In the genomic region with DNA sequence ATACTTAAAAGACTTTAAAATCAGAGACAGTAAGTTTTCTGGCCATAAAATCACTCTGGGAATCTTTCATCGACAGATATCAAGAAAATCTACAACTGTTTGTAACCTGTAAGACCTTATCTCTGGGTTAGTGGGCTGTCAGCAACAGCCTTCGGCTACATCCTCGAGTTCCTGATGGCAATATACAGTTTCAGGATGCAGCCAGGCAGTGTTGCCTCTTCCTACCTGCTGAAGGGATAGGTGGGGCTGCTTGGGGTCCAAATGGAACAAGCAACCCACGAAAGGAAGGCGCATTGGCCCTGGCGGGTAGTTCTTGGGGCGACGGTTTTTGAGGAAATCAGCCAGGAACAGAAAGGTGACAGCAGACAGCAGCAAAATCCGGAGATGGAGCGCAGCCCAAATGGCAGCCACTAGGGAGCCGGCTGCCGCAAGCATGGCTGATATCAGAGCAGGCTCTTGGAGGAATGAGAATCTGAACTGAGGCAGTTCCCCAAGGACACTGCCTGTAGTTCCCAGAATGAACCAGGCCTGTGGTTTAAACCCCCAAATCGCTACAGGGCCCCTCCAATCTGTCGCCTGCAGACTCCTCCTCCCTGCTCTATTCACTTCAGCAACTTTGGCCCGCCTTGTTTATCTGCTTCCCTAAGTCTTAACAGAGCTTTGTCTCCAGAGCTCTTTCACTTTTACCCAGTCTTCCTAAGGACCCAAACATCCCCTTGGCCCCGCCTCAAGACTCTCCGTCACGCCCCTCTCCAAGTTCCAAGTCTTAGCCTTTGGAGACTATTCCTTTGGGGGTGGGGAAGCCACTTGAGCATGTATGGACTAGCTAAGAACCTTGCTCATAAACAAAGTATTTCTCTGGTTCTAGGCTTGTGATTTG, we compare ENCODE assay signal across 8 mouse cellular contexts. TPM values are rescaled to one million over a fixed set of nuclear protein-coding genes. Genes with fewer than 3 reads are reported as not detected.
DNase-seq lines count a peak whose midpoint lies in the region; ATAC-seq and TF ChIP-seq lines count a peak whose summit lies in the region.

A gene (minus strand): TSS at position 668 of the 880 bp plus-strand sequence.

- no peaks in the 10 kb centered on the region for H3K36me3 ChIP-seq in liver, adult 2 months (ENCODE audit: control insufficient read depth, insufficient read depth, low read length)
- H3K36me3 ChIP-seq in midbrain, embryonic 16.5 days (ENCODE audit: control insufficient read depth, insufficient read depth, low read length), result no peaks in the 10 kb centered on the region

- H3K27ac ChIP-seq in embryonic fibroblast, embryonic 13.5 days (ENCODE audit: insufficient read depth, low read length), result peak within 1 kb of the TSS; percentile 28; the same call in 1 of the 2 replicates
- H3K27ac ChIP-seq in liver, adult 2 months (replicated peaks; ENCODE audit: insufficient read depth, low read depth, low read length), result peak within 1 kb of the TSS; percentile 64
- peak within 1 kb of the TSS; percentile 66 for H3K27ac ChIP-seq in midbrain, embryonic 16.5 days (ENCODE audit: low read length)

- peak; percentile 25; the same call in 1 of the 2 replicates for TF ChIP-seq POLR2A in embryonic fibroblast, embryonic 13.5 days (IDR thresholded peaks at IDR 0.05; ENCODE audit: low read depth, low read length)
- TF ChIP-seq POLR2A in liver, adult 2 months (IDR thresholded peaks at IDR 0.05; ENCODE audit: extremely low read depth, insufficient read depth, low read length), result no peak

- H3K4me3 ChIP-seq in embryonic fibroblast, embryonic 13.5 days (ENCODE audit: insufficient read depth, low read length), result peak within 1 kb of the TSS; percentile 29
- H3K4me3 ChIP-seq in liver, adult 2 months (ENCODE audit: insufficient read depth, low read depth, low read length), result peak within 1 kb of the TSS; percentile 50
- peak within 1 kb of the TSS; percentile 45 for H3K4me3 ChIP-seq in midbrain, embryonic 16.5 days (ENCODE audit: low read depth, low read length)

- no peaks in the 10 kb centered on the region for H3K9me3 ChIP-seq in midbrain, embryonic 16.5 days (replicated peaks; ENCODE audit: control insufficient read depth, low read length, poor library complexity, severe bottlenecking)

- peak within 1 kb of the TSS; percentile 79 for H3K4me2 ChIP-seq in midbrain, embryonic 16.5 days (ENCODE audit: low read length)

- no peaks in the 10 kb centered on the region for H3K4me1 ChIP-seq in embryonic fibroblast, embryonic 13.5 days (ENCODE audit: control insufficient read depth, insufficient read depth, low read length)
- no peaks in the 10 kb centered on the region for H3K4me1 ChIP-seq in liver, adult 2 months (ENCODE audit: control insufficient read depth, insufficient read depth, low read length)
- peaks cover 8% of the 10 kb centered on the region; the same call in 1 of the 2 replicates for H3K4me1 ChIP-seq in midbrain, embryonic 16.5 days (ENCODE audit: control insufficient read depth, insufficient read depth, low read length)

- TF ChIP-seq CTCF in embryonic fibroblast, embryonic 13.5 days (IDR thresholded peaks at IDR 0.05; ENCODE audit: borderline replicate concordance, insufficient read depth, low read length), result no peak
- TF ChIP-seq CTCF in liver, adult 2 months (IDR thresholded peaks at IDR 0.05; ENCODE audit: low read depth, low read length), result 0 out of 2 replicates have a peak, but pooled peaks have one; percentile 2

- H3K27me3 ChIP-seq in liver, adult 2 months (ENCODE audit: control insufficient read depth, insufficient read depth, low read length), result no peaks in the 10 kb centered on the region
- H3K27me3 ChIP-seq in midbrain, embryonic 16.5 days (ENCODE audit: control insufficient read depth, insufficient read depth, low read depth, low read length), result no peaks in the 10 kb centered on the region

- no peaks in the 10 kb centered on the region for H3K79me2 ChIP-seq in liver, adult 2 months (ENCODE audit: control insufficient read depth, insufficient read depth, low read length)

- DNase-seq in layer of hippocampus, adult 8-10 months (ENCODE audit: low spot score in 2 of 2), result peak in 1 of 2 experiments; percentile 57
- no peak for DNase-seq in layer of hippocampus, adult 9-10 months (ENCODE audit: low spot score)
- DNase-seq in heart, adult 9 months (ENCODE audit: low spot score in 2 of 2), result peak; percentile 87 to 88
- DNase-seq in kidney, adult 9 months, result peak; percentile 59
- no peak for DNase-seq in liver, adult 2 months (ENCODE audit: extremely low read depth, low read depth, low spot score)
- peak; percentile 75 for DNase-seq in testis, postnatal 10 days (ENCODE audit: low spot score)

- WGBS in liver, adult 2 months, result 28% methylated on average over 18 of the region's 18 CpGs
- WGBS in midbrain, embryonic 16.5 days, result 6% methylated on average over 18 of the region's 18 CpGs

- ATAC-seq in midbrain, embryonic 16.5 days, result peak; percentile 92

- H3K9ac ChIP-seq in liver, adult 2 months (ENCODE audit: low read depth, low read length), result peak within 1 kb of the TSS; percentile 14
- peak within 1 kb of the TSS; percentile 68 for H3K9ac ChIP-seq in midbrain, embryonic 16.5 days (ENCODE audit: low read depth, low read length)

RNA-seq across cellular contexts. Expression of the gene that starts here (rescaled TPM):
- 10 to 100 TPM; 28.5 to 37.9 (median 36.2) TPM for total RNA-seq in layer of hippocampus, adult 8-10 months (2022)
- polyA plus RNA-seq in embryonic fibroblast, embryonic 13.5 days (2011; ENCODE audit: insufficient read length, low read depth, missing spikeins), result 1.3 and 1.4 TPM in 2 replicates
- 8.4 and 9.1 TPM in 2 replicates for total RNA-seq in liver, adult 2 months (2014; rRNA removed)
- 3.5 and 6.0 TPM in 2 replicates for polyA plus RNA-seq in liver, adult 2 months (2012; rRNA removed)
- polyA plus RNA-seq in midbrain, embryonic 16.5 days (2015; fragmentation: Nextera tagmentation; extraction: Ambion mirVana), result 5.1 and 9.0 TPM in 2 replicates

Comparison
In these comparisons a context has a peak if more than half of its experiments do, and no peak if none do; other contexts are left out.
1. DNase-seq: peak in heart, adult 9 months (2 of 2), kidney, adult 9 months (single experiment) and testis, postnatal 10 days (single experiment); none in layer of hippocampus, adult 9-10 months (single experiment) and liver, adult 2 months (single experiment).
2. Peak in every context shown above with its lines, with median percentiles within 50 percentile points of each other: H3K27ac ChIP-seq and H3K4me3 ChIP-seq.